Mouse (Mus musculus): ENCODE measurements around the gene Lyrm4. TPM values are rescaled to one million over a fixed set of nuclear protein-coding genes. Genes with fewer than 3 reads are reported as not detected.

The Lyrm4 gene
- total RNA-seq, 2 experiments from 2014 or later, result 10.7 to 13.7 TPM

DNA sequence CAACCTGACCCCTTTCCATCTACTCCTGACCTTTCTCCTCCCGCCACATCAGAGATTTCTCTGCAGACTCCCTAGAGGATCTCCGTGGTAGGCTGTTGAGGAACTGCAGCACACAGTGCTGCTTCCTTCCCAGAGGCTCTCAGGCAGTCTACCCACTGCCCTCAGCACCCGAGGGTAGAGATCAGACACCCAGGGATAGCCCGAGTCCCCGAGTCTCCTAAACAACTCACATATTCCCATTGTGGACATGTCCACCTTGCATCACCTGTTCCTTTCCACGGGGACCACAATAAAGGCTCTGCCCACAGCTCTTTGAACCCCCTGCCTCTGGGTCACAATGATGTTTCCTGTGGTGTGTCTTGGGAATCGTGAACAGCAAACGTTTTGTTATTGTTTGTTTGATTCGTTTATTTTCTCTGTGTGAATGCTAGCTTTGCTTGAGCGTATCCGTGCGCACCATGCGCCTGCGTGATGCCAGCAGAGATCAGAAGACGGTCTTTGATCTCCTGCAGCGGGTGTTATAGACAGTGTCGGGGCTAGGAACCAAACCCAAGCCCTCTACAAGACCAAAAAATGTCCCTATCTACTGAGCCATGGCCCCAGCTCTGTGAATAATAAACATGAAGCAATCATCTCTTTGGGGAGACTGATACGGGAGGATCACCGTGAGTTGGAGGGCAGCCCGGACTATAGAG is 170.5 kb downstream of the Lyrm4 start:
- intact Hi-C loops (cut with DNase I), result loop anchor here (1.0 to 5.0 kb wide), 3 partner anchors 60 to 916 kb away; no protein-coding TSS in a partner anchor
- DNase-seq, result no peak

DNA sequence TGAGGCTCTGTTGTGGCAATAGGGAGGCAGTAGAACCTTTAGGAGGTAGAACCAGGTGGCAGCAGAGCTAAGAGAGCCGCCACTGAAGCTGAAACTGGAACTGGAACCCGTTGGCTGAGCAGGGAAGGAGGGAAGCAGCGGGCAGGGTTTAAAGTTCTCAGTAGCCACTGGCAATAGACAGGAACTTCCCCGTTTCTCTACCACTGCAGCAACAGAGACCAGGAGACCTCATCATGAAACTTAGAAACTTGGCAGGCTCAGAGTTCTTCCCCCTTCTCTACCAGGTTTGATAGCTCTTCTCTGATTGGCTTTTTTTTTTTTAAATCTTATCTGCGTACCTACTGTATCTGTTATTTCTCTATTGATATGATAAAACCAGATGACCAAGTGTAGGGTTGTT is 176.4 kb downstream of the Lyrm4 start:
- intact Hi-C loops (cut with DNase I), result no loop called here

DNA sequence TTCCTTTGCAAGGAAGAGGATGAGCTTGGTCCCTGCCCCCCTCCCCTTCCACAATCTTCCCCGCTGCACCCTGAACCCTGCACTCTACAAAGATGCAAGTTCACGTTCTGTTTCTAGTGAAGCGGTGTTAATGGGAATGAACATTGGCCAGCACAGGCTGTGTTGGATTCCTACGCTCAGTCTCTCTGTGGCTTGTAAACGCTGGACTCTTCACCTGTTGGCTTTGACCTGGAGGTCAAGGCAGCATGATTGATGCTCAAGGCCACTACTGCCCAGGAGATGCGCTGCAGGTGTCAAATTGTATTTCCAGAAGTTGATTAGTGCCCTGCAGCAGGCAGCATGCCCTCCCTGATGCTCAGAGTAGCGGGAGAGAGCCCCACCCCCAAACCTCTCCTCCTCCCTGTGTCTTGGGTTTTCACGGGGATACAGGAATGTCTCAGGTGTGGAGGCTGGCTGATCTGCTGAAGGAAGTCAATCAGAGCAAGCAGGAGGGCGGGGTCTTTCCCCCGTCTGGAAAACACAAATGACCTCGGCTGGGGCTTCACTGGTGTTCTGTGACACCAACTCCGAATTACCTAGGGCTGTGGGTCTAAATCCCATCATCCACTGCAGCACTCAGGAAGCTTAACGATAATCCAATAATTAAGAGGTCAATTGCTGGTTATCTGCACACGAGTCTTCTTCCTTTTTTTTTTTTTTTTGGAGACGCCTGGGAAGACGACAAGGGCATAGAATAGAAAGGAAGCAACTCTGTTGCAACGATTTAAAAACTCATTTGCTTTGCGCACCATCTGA is 177.3 kb downstream of the Lyrm4 start:
- intact Hi-C loops (cut with DNase I), result no loop called here
- no peak for DNase-seq

More for the DNA sequence above, 176.4 kb downstream of the Lyrm4 start:
- no peak for DNase-seq

DNA sequence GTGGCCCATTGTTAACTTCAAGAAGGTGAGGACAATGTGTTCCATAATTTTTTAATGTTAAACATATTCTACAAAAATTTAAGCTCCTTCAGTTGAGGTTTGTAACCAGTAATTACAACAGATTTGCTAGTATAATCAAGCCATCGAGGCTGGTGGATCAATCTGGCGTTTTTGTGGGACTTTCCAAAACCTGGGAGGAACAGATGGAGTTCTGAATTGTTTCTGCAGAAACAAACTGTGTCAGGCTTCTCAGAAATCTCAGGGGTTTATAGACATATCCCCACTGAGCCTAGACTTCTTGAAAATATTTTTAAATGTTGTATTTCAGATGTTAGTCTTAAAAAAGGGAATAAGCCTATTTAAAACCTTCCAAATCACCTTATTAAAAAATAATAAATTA is 179.3 kb downstream of the Lyrm4 start:
- intact Hi-C loops (cut with DNase I), result no loop called here
- no peak for DNase-seq

Other genes with a start within 250 kb of the Lyrm4 start
- 1 to 10 TPM; 4.7 to 6.6 TPM for gene Rpp40, start 211.2 kb downstream of the Lyrm4 start, total RNA-seq (2021)
- gene Ppp1r3g, start 158.7 kb downstream of the Lyrm4 start, total RNA-seq (2021), result 1 to 10 TPM in 1 of 2 experiments, under 1 TPM in 1; 0.79 to 1.3 TPM
- gene Fars2, start 114 bp downstream of the Lyrm4 start, total RNA-seq (2021), result 10 to 100 TPM; 69.7 to 73.3 TPM

Measured in heart, postnatal 10 days (tissue).